Mouse (Mus musculus) lung, postnatal 0 days (tissue): ENCODE results near the gene Ddn.
A peak's percentile ranks its signal among the peaks of the same experiment; 100 is the strongest.

Source experiments
- CTCF ChIP-seq: IDR thresholded peaks from 2 replicates; pipeline ENCODE4 v1.5.1; 2016; ENCODE audit warnings: antibody characterized with exemption, mild to moderate bottlenecking
- EP300 ChIP-seq: IDR thresholded peaks from 2 replicates; pipeline ENCODE4 v1.6.1; 2016; ENCODE audit warnings: antibody characterized with exemption, mild to moderate bottlenecking, control low read depth

- TF ChIP-seq CTCF: peak; percentile 78
- no peak for TF ChIP-seq EP300
Observed at GRCm38 (mm10) chr15:98787930-98788329, 21.4 kb downstream of the Ddn start.
